Mouse (Mus musculus) urinary bladder, postnatal 14 days (tissue): Measurements from ENCODE around the gene BC051665.
A peak's percentile ranks its signal among the peaks of the same experiment; 100 is the strongest.

ENCODE experiments used
- DNase-seq: peaks from one replicate; pipeline ENCODE4 v3.0.0; 2021; ENCODE audit warnings: low spot score

Gene BC051665

DNA sequence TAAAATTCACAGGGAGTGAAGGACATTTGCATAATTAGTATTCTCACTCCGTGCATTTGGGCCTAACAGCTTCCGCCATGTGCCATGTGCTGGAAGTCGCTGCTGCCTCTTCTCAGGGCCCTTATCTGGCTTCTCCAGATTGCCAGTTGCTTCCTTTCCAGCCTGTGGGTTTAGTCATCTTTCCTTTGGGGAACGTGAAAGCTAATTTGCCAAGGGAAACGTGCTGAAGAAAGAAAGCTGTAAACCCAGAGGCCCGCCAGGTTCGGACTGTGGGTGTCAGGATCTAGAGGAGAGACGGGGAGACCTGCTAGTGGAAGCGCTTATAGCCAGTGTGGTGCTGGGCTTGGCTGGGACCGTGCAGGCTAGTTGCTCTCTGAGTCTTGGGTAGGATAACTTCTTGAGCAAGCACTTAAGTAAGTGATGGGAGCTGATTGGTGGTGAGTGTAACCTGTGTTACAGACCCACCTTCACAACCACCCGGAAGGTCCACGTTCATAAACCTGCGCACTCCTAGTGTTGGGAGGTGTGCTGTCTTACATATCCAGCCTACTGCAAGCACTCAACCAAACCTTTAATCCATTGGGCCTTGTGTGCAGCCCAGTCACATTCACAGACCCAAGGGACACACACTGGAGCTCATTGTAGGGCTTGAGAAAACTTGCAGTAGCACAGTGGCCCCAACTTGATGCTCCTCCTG, 42.6 kb downstream of the BC051665 start:
- DNase-seq, result no peak

GRCm38 (mm10) chr13:60742611-60743010, 43.6 kb downstream of the BC051665 start:
- DNase-seq, result no peak

- DNase-seq, result no peak
Observed at GRCm38 (mm10) chr13:60740248-60740647, 45.9 kb downstream of the BC051665 start.

GRCm38 (mm10) chr13:60738429-60738828, 47.7 kb downstream of the BC051665 start:
- DNase-seq, result peak; percentile 82

DNA sequence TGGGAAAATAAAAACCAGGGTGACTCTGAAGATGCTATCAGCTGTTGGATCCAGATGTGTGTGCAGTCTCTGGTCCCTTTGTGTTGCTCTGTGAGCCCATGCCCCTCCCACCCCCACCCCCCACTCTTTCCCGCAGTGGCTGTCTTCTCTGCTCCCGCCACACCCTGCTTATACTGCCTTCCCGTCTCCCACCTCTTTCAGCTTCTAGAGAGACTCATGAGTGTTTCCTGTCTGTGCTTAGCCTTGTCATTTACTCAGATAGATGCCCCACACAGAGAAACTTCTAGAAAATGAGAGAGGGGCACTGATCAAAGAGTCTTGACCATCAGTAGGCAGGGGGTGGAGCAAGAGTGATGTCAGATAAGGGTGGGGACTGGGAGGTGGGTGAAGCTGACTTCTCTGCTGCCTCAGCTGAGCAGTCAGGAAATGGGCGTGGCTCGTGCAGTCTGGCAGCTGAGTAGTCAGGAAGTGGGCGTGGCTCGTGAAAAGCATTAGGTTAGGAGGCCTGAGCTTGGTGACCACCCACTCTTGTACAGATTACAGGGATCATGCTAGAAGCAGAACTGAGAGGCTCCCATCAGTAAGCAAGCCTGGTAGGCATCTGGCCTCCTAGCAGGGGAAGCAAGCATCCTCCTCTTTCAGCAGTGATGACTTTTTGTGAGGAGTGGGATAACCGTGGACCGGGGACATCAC, 48.4 kb downstream of the BC051665 start:
- DNase-seq, result peak; percentile 91

GRCm38 (mm10) chr13:60736421-60737105, 49.6 kb downstream of the BC051665 start:
- DNase-seq, result peak; percentile 36

DNA sequence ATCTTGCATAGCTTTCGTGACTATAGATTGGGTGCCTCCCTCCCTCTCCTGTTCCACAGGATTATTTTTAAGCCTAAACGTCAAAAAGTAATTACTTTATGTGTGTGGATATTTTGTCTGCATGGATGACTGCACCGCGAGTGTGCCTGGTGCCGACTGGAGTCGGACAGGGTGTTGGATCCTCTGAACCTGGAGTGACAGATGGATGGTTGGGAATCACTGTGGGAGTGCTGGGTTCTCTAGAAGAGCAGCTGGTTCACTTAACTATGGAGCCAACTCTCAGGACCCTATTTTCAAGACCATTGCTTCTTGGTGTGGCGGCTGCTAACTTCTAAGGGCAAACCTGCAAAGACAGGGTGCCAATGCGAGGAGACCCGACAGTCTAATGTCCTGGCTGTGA, 50.9 kb downstream of the BC051665 start:
- DNase-seq, result no peak
